Mouse (Mus musculus) ES-E14 (cell line): Measurements from ENCODE around the gene Med1.

Source experiments
- MAFK ChIP-seq: IDR thresholded peaks from 2 replicates; pipeline ENCODE4 v1.6.1; 2014; ENCODE audit warnings: mild to moderate bottlenecking, low read depth, low read length, inconsistent platforms; ENCODE audit not compliant: insufficient read depth
- ZC3H11A ChIP-seq: IDR thresholded peaks from 2 replicates; pipeline ENCODE4 v1.6.1; 2012; ENCODE audit warnings: low read depth, mild to moderate bottlenecking, inconsistent platforms, low read length, borderline replicate concordance
- ZNF384 ChIP-seq: IDR thresholded peaks from 2 replicates; pipeline ENCODE4 v1.6.1; 2012; ENCODE audit warnings: low read depth, low read length, inconsistent platforms

- TF ChIP-seq ZNF384 (no peak), ZC3H11A (no peak), MAFK (no peak)
These were observed 47.2 kb downstream of the Med1 start for GRCm38 (mm10) chr11:98145856-98146255.
